Mouse (Mus musculus) cerebellum, postnatal 10 days (tissue): ENCODE results near the gene Pf4.
"Not testable (repeated sequence)": the region's sequence is repeated elsewhere in the genome, so short reads cannot be mapped to it uniquely, and the experiment has no call there.

ENCODE experiments used
- DNase-seq, 2 experiments: peaks; one replicate each; pipeline ENCODE4 v3.0.0; 2021; ENCODE audit warnings: mixed read lengths in 2 of 2

The Pf4 gene

DNA sequence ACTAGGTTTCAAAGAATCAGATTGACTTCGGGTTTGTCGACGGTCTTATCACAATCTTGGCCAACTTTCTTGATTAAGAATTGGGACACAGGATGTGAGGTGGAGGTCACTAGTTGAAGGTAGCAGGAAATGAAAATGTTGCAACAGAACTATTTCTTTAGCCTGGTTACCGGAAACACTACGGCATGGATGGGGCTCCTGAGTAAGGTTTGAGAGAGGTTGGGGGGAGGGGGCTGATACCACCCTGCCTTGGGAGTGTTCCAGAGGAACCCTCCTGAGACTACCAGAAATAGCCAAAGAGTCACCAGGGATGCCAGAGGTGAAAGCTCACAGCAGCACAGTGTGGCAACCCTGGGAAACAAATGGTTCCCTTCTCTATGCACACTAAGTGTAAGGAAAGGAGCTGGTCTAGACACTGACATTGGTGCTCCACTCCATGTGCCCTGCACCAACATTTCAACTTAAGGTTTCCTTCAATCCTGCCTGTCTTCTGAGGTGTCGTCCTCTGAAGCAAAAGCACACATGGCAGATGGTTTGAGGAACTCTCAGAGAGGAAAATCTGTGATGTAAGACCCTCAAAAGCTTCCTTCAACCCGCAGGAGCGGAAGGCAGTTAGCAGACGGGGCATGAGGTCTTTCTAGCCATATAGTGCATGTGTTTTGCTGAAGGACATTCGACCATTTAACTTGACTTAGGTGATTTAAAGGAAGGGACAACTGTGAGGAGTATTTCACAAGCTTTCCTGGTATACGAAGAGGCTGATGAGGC lies 17.3 kb downstream of the Pf4 start:
- DNase-seq, result no peak

DNA sequence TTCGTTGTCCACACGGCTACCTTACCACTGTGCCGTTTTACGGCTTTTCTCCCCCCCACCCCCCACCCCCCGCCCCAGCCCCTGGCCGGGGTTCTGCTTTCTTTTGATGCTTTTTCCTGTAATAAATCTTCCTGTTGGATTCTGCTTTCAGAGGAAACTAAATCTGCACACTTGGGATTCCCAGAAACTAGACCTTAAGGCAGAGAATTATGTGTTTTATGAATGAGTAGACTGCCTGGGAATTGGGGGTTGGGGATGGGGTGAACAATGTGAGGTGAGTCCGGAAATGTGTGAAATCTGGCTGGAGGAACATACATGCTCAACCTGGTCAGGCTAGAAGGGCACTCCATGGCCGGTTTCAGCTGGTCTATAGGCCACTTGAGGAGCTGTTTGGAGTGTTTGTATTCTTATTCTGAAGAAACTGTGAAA lies 17.9 kb downstream of the Pf4 start:
- no peak for DNase-seq

DNA sequence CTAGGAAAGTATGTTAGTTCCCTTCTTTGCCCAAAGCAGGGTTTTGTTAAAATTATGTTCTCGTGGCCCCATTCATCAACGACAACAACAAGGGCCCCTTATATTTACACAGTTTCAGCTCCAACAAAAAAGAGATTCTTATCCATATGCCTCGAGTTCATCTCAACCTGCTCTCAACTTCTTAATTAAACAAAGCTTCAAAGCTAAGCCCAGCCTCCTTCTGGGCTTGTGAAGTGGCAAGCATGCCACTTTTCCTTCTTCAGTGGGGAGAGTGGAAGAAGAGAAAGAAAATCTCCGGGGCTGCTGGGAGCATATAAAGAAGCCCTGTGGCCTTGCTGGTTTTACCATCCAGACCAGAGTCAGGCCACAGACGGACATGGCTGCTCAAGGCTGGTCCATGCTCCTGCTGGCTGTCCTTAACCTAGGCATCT lies 22.0 kb downstream of the Pf4 start, which contains the start of gene Cxcl15:
Gene Cxcl15 (plus strand): TSS at position 340 of the 431 bp plus-strand sequence.
- no peak for DNase-seq

DNA sequence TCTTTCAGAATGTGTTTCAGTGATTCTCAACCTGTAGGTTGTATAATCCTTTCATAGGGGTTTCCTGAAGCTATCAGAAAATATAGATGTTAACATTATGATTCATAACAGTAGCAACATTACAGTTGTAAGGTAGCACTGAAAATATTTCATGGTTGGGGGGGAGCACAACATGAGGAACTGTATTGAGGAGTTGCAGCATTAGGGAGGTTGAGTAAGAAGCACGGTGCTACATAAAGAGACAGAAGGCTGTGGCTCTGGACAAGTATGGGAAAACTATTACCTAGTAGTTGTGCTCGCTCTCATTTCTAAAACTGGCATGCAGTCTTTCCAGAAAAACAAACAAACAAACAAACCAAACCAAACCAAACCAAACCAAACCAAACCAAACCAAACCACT lies 23.2 kb downstream of the Pf4 start:
- DNase-seq, result not testable (repeated sequence)

DNA sequence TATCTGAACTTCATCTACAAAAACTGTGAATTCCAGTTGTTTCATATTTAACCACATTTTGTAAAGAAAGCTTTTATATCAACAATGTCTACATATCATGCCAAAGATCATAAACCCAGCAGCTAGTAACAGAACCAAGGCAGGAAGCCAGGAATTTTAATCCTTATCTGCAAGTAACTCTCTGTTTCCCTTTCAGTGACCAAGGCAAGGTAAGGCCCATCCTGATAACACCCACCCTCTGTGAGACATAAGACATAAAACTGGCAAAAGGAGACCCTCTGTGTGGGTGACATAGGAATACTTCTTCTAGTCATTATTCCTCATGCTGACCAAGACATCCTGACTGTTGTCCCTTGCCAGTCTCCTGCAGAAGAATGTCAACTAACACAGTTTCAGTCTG lies 32.3 kb downstream of the Pf4 start:
- DNase-seq, result no peak

DNA sequence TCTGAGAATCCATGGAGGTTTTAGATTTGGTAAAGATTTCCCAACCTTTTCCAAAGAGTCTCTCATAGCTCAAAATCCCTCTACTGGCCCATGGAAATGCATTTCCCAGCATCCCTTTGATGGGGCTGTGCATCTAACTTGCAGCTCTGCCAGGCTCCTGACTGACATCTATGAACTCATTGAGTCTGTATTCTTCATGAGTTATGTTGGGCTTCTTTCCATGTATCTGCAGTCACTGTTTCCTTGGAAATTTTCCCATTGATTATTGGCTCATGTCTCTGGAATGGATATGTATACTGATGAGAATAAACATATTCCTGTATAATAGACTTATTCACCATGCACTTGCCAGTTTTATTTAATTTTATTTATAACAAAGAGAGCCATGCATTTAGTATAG lies 33.8 kb downstream of the Pf4 start:
- no peak for DNase-seq

DNA sequence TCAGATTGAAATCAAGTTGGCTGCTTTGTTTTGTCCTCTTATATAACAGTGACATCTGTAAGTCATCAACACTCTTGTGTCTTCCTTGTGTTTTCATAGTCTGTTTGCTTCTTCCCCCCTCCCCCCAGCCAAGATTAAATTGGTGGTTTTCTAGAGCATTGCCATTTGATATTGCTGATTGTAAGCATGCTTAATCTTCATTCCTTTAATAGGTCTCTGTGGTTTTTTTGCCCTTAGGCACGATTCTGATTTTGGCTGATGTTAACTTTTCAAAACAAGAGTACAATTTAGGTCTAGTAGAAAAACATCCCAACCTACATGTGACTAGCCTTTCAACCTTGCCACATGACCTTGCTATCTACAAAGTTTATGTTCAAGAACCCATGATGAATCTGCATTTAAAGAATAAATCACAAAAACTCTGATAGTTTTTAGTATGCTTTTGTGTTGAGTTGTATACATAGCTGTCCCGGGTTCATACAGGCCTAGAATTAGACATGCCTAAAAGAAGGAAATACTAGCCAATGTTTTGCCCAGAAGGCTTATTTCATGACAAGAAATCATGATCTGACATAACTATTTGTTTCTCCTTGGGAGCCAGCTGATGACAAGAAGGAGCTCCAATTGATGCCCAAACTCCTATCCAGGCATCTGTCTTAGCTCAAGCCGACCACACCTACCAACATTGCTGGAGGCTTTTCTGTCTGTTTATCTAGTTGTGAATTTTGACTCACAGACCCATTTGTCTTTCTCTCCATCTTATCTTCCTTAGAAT lies 35.1 kb downstream of the Pf4 start:
- no peak for DNase-seq

DNA sequence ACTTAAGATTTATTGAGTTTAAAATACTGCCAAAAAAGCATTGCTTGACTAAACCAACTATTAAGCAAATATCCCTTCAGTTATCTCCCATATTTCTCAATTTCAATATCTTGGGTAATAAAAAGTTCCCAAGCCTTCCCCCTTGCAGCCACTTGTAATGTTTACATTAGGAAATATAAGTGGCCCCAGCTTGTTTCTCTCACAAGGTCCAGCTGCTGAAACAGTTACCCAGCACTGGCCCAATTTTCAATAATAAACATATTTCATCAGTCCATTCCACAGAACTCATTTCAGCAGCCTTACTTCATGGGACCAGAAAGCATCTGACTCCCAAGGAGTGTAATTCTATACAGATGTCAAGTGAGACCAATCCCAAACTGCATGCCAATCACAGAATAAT lies 47.5 kb downstream of the Pf4 start:
- no peak for DNase-seq
